Mouse (Mus musculus) small intestine, adult 2 months (tissue): ENCODE results near the gene Prrc2b.

Experiments
- CTCF ChIP-seq: fragments of 200-500 bp; IDR thresholded peaks from 2 replicates; pipeline ENCODE4 v1.5.1; 2012; ENCODE audit warnings: low read depth, mild to moderate bottlenecking, control low read depth, inconsistent platforms, low read length, moderate library complexity, mixed read lengths; ENCODE audit not compliant: insufficient replicate concordance, insufficient read length; ENCODE audit errors: extremely low read depth
- POLR2A ChIP-seq: fragments of 200-500 bp; IDR thresholded peaks from 2 replicates; pipeline ENCODE4 v1.6.1; 2012; ENCODE audit warnings: low read depth, mild to moderate bottlenecking, control low read depth, inconsistent platforms, low read length, moderate library complexity

GRCm38 (mm10) chr2:32169292-32169691, 18.4 kb downstream of the Prrc2b start:
- TF ChIP-seq CTCF = no peak
- TF ChIP-seq POLR2A = no peak
